Comparison of ENCODE assay signal across 8 mouse cellular contexts in genomic region chr1:167269856-167270270, GRCm38 (mm10). TPM values are rescaled to one million over a fixed set of nuclear protein-coding genes. Genes with fewer than 3 reads are reported as not detected.
DNase-seq lines count a peak whose midpoint lies in the region; ATAC-seq lines count a peak whose summit lies in the region.

No protein-coding gene starts in this region.

- H3K27ac ChIP-seq in embryonic facial prominence, embryonic 15.5 days (replicated peaks): peak overlapping the region; percentile 92
- H3K27ac ChIP-seq in heart, embryonic 10.5 days: peak overlapping the region; percentile 81
- H3K27ac ChIP-seq in kidney, embryonic 14.5 days (ENCODE audit: low read depth, low read length): peak overlapping the region; percentile 43; the same call in 1 of the 2 replicates
- peak overlapping the region; percentile 87 for H3K27ac ChIP-seq in liver, embryonic 11.5 days (ENCODE audit: low read depth, low read length)
- no peak overlapping the region for H3K27ac ChIP-seq in neural tube, embryonic 14.5 days (ENCODE audit: low read depth, low read length)

- no peaks in the 10 kb centered on the region for H3K9me3 ChIP-seq in embryonic facial prominence, embryonic 15.5 days (replicated peaks)
- no peaks in the 10 kb centered on the region for H3K9me3 ChIP-seq in heart, embryonic 10.5 days
- H3K9me3 ChIP-seq in kidney, embryonic 14.5 days (ENCODE audit: control insufficient read depth, low read length): no peaks in the 10 kb centered on the region
- H3K9me3 ChIP-seq in liver, embryonic 11.5 days (ENCODE audit: control insufficient read depth, low read length): no peaks in the 10 kb centered on the region
- no peaks in the 10 kb centered on the region for H3K9me3 ChIP-seq in neural tube, embryonic 14.5 days (ENCODE audit: control insufficient read depth, low read length)

- peak overlapping the region; percentile 55 for H3K4me2 ChIP-seq in embryonic facial prominence, embryonic 15.5 days (replicated peaks)
- H3K4me2 ChIP-seq in kidney, embryonic 14.5 days (replicated peaks; ENCODE audit: low read depth, low read length): peak overlapping the region; percentile 46
- peak overlapping the region; percentile 56 for H3K4me2 ChIP-seq in liver, embryonic 11.5 days
- peak overlapping the region; percentile 40 for H3K4me2 ChIP-seq in neural tube, embryonic 14.5 days (ENCODE audit: low read depth, low read length)

- DNase-seq in 3T3-L1 (ENCODE audit: low read depth, low spot score): peak; percentile 98
- peak; percentile 83 to 88 for DNase-seq in adrenal gland, adult (ENCODE audit: inconsistent age in 2 of 2, low spot score in 1 of 2)
- no peak for DNase-seq in heart, embryonic 10.5 days (ENCODE audit: low spot score)
- DNase-seq in liver, embryonic 11.5 days (ENCODE audit: low spot score): no peak

- 2% methylated on average over 6 of the region's 6 CpGs for WGBS in embryonic facial prominence, embryonic 15.5 days
- WGBS in heart, embryonic 10.5 days: 22% methylated on average over 6 of the region's 6 CpGs
- 19% methylated on average over 6 of the region's 6 CpGs for WGBS in kidney, embryonic 14.5 days
- WGBS in liver, embryonic 11.5 days: 44% methylated on average over 6 of the region's 6 CpGs
- 18% methylated on average over 6 of the region's 6 CpGs for WGBS in neural tube, embryonic 14.5 days

- ATAC-seq in embryonic facial prominence, embryonic 15.5 days (ENCODE audit: insufficient number of reproducible peaks, low FRiP score, low TSS enrichment, low read depth): peak; percentile 80
- peak; percentile 44; the same call in 1 of the 2 replicates for ATAC-seq in kidney, embryonic 14.5 days (ENCODE audit: low FRiP score, low TSS enrichment)
- ATAC-seq in liver, embryonic 11.5 days (replicated peaks; ENCODE audit: low FRiP score): no peak
- peak; percentile 50 for ATAC-seq in neural tube, embryonic 14.5 days (ENCODE audit: low read depth)
- ATAC-seq in megakaryocyte progenitor cell, adult 5-6 weeks (replicated peaks; ENCODE audit: poor library complexity): no peak

- no peak overlapping the region for H3K9ac ChIP-seq in embryonic facial prominence, embryonic 15.5 days
- H3K9ac ChIP-seq in kidney, embryonic 14.5 days (ENCODE audit: low read depth, low read length): no peak overlapping the region
- peak overlapping the region; percentile 38; the same call in 1 of the 2 replicates for H3K9ac ChIP-seq in liver, embryonic 11.5 days (ENCODE audit: low read depth, low read length)
- H3K9ac ChIP-seq in neural tube, embryonic 14.5 days (replicated peaks; ENCODE audit: low read depth, low read length): no peak overlapping the region

- no peaks in the 10 kb centered on the region for H3K27me3 ChIP-seq in embryonic facial prominence, embryonic 15.5 days
- no peaks in the 10 kb centered on the region for H3K27me3 ChIP-seq in heart, embryonic 10.5 days (ENCODE audit: insufficient read depth, poor library complexity, severe bottlenecking)
- no peaks in the 10 kb centered on the region for H3K27me3 ChIP-seq in kidney, embryonic 14.5 days (ENCODE audit: control insufficient read depth, insufficient read depth, low read length)
- no peaks in the 10 kb centered on the region for H3K27me3 ChIP-seq in liver, embryonic 11.5 days (replicated peaks; ENCODE audit: control insufficient read depth, insufficient read depth, low read length)
- no peaks in the 10 kb centered on the region for H3K27me3 ChIP-seq in neural tube, embryonic 14.5 days (ENCODE audit: control insufficient read depth, insufficient read depth, low read length)

- H3K4me3 ChIP-seq in embryonic facial prominence, embryonic 15.5 days (replicated peaks): peak overlapping the region; percentile 22; the same call in 1 of the 2 replicates
- peak overlapping the region; percentile 40 for H3K4me3 ChIP-seq in heart, embryonic 10.5 days
- no peak overlapping the region for H3K4me3 ChIP-seq in kidney, embryonic 14.5 days (ENCODE audit: low read length)
- peak overlapping the region; percentile 17; the same call in 1 of the 2 replicates for H3K4me3 ChIP-seq in liver, embryonic 11.5 days (ENCODE audit: low read depth, low read length)
- no peak overlapping the region for H3K4me3 ChIP-seq in neural tube, embryonic 14.5 days (ENCODE audit: low read depth, low read length)

- H3K4me1 ChIP-seq in embryonic facial prominence, embryonic 15.5 days: peaks cover 59% of the 10 kb centered on the region
- peaks cover 76% of the 10 kb centered on the region for H3K4me1 ChIP-seq in heart, embryonic 10.5 days
- H3K4me1 ChIP-seq in kidney, embryonic 14.5 days (ENCODE audit: control insufficient read depth, insufficient read depth, low read length): peaks cover 27% of the 10 kb centered on the region
- H3K4me1 ChIP-seq in liver, embryonic 11.5 days (replicated peaks; ENCODE audit: control insufficient read depth, insufficient read depth, low read length): peaks cover 70% of the 10 kb centered on the region
- peaks cover 18% of the 10 kb centered on the region for H3K4me1 ChIP-seq in neural tube, embryonic 14.5 days (ENCODE audit: control insufficient read depth, insufficient read depth, low read length)

- no peaks in the 10 kb centered on the region for H3K36me3 ChIP-seq in embryonic facial prominence, embryonic 15.5 days
- peaks cover 4% of the 10 kb centered on the region; the same call in 1 of the 2 replicates for H3K36me3 ChIP-seq in heart, embryonic 10.5 days
- no peaks in the 10 kb centered on the region for H3K36me3 ChIP-seq in kidney, embryonic 14.5 days (ENCODE audit: control insufficient read depth, insufficient read depth, low read length)
- peaks cover 3% of the 10 kb centered on the region for H3K36me3 ChIP-seq in liver, embryonic 11.5 days (ENCODE audit: control insufficient read depth, insufficient read depth, low read length)
- H3K36me3 ChIP-seq in neural tube, embryonic 14.5 days (ENCODE audit: control insufficient read depth, insufficient read depth, low read length): no peaks in the 10 kb centered on the region

RNA-seq across cellular contexts. Expression of gene Uck2, which starts 15.3 kb away (rescaled TPM):
- polyA plus RNA-seq in embryonic facial prominence, embryonic 15.5 days (2015; fragmentation: Nextera tagmentation; extraction: Ambion mirVana): 60.2 and 62.4 TPM in 2 replicates
- 80.6 and 114 TPM in 2 replicates for polyA plus RNA-seq in heart, embryonic 10.5 days (2016; fragmentation: Nextera tagmentation; extraction: Ambion mirVana)
- polyA plus RNA-seq in kidney, embryonic 14.5 days (2014; fragmentation: Nextera tagmentation; extraction: Ambion mirVana): 103 and 104 TPM in 2 replicates
- 144 and 156 TPM in 2 replicates for polyA plus RNA-seq in liver, embryonic 11.5 days (2014; fragmentation: Nextera tagmentation; extraction: Ambion mirVana)
- 47.7 and 48.2 TPM in 2 replicates for polyA plus RNA-seq in neural tube, embryonic 14.5 days (2014; fragmentation: Nextera tagmentation; extraction: Ambion mirVana)
- 228 and 234 TPM in 2 replicates for total RNA-seq in megakaryocyte progenitor cell, adult 5-6 weeks (2015)
- total RNA-seq in megakaryocyte progenitor cell, adult 5-6 weeks (2017): 234 and 288 TPM in 2 replicates

RNA-seq across cellular contexts. Expression of gene Tmco1, which starts 38.3 kb away (rescaled TPM):
- polyA plus RNA-seq in embryonic facial prominence, embryonic 15.5 days (2015; fragmentation: Nextera tagmentation; extraction: Ambion mirVana): 92.0 and 92.5 TPM in 2 replicates
- 79.1 and 88.0 TPM in 2 replicates for polyA plus RNA-seq in heart, embryonic 10.5 days (2016; fragmentation: Nextera tagmentation; extraction: Ambion mirVana)
- 86.5 and 121 TPM in 2 replicates for polyA plus RNA-seq in kidney, embryonic 14.5 days (2014; fragmentation: Nextera tagmentation; extraction: Ambion mirVana)
- polyA plus RNA-seq in liver, embryonic 11.5 days (2014; fragmentation: Nextera tagmentation; extraction: Ambion mirVana): 104 and 116 TPM in 2 replicates
- 74.0 and 77.1 TPM in 2 replicates for polyA plus RNA-seq in neural tube, embryonic 14.5 days (2014; fragmentation: Nextera tagmentation; extraction: Ambion mirVana)
- 168 and 183 TPM in 2 replicates for total RNA-seq in megakaryocyte progenitor cell, adult 5-6 weeks (2015)
- total RNA-seq in megakaryocyte progenitor cell, adult 5-6 weeks (2017): 176 and 178 TPM in 2 replicates

Comparison
In these comparisons a context has a peak if more than half of its experiments do, and no peak if none do; other contexts are left out.
1. DNase-seq: peak in 3T3-L1 (single experiment) and adrenal gland, adult (2 of 2); none in heart, embryonic 10.5 days (single experiment) and liver, embryonic 11.5 days (single experiment).
2. ATAC-seq: peak in embryonic facial prominence, embryonic 15.5 days (single experiment), kidney, embryonic 14.5 days (single experiment) and neural tube, embryonic 14.5 days (single experiment); none in liver, embryonic 11.5 days (single experiment) and megakaryocyte progenitor cell, adult 5-6 weeks (single experiment).
3. H3K4me3 ChIP-seq: peak in embryonic facial prominence, embryonic 15.5 days (single experiment), heart, embryonic 10.5 days (single experiment) and liver, embryonic 11.5 days (single experiment); none in kidney, embryonic 14.5 days (single experiment) and neural tube, embryonic 14.5 days (single experiment).
4. Peak in every context shown above with its lines, with median percentiles within 50 percentile points of each other: H3K4me2 ChIP-seq.